Mouse (Mus musculus): ENCODE results near the gene Fbxo22.
"Not testable (repeated sequence)": the region's sequence is repeated elsewhere in the genome, so short reads cannot be mapped to it uniquely, and the experiment has no call there.

The Fbxo22 gene

DNA sequence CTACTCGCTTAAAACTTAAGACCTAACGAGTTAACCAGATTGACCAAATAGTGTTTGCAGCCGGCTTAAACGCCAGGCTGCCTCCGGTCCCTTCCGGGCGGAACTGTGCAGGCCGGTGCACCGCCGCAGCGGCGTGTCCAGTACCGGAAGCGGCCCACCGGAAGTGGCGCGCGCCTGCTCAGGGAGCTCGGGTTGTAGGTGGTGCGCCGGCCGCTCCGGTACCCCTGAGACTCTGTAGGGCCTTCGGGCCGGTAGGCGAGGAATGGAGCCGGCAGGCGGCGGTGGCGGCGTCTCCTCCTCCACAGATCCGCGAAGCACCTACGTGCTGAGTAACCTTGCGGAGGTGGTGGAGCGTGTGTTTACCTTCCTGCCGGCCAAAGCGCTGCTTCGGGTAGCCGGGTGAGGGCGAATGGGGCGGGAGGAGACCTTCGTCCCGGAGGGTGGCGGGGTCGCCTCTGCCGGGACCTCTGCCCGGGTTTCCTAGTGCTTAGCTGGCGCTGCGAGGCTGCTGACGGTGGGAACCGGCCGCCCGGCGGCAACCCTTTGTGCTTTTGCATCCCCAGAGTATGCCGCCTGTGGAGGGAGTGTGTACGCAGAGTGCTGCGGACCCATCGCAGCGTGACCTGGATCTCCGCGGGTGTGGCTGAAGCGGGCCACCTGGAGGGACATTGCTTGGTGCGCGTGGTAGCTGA, at the start of gene Fbxo22:
Fbxo22 (plus strand) TSS at position 136 of the 692 bp plus-strand sequence.
- peak; percentile 63 to 72 for DNase-seq (ENCODE audit: low spot score in 2 of 2)

DNA sequence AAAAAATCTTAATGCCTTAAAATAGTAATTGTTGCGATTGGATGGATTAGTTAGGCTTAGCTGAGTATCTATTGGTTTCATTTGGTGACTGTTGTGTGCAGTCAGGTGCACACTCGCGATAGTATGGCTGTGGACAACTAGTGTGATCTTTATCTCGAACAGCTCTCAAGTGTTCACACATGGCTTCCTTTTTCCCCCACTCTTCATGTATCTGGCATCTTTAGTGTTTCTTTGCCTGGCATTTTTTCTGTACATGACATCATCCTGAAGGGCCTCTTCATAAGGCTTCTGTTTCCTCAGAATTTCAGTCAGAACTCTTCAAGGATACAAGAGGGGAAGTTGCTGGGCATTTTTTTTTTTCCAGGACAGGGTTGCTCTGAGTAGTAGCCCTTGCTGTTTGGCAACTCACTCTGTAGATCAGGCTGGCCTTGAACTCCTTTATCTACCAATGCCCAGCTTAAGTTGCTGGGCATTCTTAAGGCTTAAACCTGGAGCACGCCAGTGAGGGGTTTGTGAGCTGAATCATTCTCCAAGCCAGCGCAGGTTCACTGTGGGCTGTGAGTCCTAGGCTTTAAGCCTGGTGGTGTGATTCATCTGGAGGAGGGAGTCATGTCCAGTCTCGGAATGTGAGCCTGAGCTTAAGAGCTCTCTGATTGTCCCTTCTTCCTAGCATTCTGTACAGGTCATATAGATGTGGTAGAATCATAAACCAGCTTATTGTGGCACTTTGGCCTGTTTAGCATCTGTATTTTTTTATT, 37.9 kb upstream of the Fbxo22 start:
- DNase-seq (ENCODE audit: low spot score in 2 of 2) = no peak

DNA sequence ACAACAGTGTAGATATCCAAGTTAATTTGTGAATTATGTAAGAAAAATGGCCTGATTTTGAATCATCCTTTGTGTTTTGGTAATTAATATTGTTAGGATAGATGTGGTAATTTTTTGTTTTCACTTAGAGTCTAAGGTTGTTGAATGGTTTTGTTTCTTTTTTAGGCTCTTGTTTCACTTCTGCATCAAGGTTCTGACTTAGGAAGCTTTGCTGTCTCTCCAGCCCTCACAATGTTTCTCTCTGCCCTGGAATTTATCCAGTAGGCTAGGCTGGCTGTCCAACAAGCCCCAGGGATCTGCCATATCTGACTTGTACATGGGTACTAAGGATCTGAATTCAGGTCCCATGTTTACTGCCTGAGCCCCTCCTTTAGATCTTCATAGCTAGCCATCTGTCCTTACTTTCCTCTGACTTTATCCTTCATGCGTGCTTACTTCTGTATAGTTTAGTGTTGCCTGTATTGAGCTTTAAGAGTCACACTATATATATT, 36.5 kb upstream of the Fbxo22 start:
- no peak for DNase-seq (ENCODE audit: low spot score in 2 of 2)

DNA sequence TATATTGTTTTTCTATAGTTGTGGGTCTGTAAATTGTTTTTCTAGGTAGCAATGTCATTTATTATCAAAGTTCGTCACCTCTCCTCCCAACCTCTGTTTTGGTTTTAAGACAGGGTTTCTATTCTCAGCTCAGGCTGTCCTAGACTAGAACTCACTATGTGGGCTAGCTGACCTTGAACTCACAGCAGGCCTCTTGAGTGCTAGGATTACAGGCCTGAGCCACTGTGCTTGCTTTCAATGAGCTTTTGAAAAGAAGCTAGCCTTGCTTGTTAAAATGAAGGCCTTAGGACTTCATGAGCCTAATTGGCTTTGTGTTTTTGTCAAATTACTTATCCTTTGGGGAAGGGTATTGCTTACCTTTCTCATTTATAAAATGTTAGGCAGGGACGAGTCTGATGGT, 34.5 kb upstream of the Fbxo22 start:
- DNase-seq (ENCODE audit: low spot score in 2 of 2) = no peak

DNA sequence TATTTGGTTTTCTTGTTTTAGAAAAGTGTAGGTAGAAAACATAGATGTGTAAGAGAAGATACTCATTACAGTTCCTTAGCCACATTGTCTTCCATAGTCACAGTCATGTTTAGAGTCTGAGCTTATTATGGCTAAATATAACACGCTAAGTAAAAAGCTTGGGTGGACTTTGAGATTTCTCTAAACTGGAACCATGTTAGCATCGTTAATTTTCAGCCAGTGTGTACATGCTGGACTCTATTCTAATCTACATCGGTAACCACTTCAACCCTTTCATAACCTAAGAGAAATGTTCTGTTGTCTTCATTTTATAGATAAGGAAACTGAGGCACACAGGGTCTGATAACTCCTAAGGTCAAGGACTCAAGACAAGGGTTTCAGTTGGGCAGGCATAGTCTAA, 12.8 kb upstream of the Fbxo22 start:
- DNase-seq (ENCODE audit: low spot score in 2 of 2) = no peak

DNA sequence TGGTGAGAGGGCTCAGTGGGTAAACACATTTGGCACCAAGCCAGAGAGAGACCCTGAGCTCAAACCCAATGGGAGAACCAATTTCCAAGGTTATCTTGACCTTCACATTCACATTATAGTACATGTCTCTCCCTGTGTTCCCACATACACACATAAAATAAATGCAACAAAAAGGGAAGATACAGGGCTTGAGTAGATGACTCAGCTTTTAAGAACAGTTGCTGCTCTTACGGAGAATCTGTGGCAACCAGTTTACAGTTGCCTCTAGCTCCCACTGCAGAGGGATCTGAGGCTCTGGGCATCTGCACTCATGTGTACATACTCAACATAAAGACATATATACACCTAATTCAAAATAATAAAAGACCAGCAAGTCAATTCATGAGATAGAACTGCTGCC, 10.5 kb upstream of the Fbxo22 start:
- no peak for DNase-seq (ENCODE audit: low spot score in 2 of 2)

DNA sequence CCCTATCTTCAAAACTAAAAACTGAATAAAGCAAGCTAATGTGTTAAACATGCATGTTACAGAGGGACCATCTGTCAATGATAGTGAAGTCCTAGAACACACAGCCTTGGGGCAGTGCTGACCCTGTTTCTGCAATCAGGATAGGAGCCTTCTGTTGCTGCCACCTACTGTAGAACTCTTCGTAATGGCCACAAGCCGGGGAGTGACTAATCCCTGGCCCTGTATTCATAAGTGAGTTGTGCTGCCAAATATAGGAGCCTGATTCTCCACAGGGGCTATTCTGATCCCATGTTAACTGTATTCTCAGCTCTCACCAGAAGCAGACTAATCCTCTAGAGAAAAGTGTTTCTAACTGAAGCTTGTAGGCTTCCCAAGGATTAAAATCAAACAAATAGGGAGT, 9.4 kb upstream of the Fbxo22 start:
- no peak for DNase-seq (ENCODE audit: low spot score in 2 of 2)

DNA sequence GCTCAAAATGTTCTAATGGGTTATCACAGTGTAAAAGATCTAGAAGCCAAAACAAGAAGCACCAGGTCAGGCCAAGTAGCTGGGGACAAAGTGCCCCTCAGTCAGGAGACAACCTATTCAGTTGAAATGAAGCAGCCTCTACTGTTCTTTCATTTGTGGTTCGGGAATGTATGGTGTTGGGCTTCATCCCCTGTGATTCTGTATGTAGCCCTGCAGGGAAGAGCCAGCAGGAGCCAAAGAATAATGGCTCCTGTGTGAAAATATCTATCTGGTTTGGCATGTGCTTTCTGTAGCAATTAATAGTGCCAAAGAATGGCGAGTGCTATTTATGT, 301 bp upstream of the Fbxo22 start:
- DNase-seq (ENCODE audit: low spot score in 2 of 2) = no peak

DNA sequence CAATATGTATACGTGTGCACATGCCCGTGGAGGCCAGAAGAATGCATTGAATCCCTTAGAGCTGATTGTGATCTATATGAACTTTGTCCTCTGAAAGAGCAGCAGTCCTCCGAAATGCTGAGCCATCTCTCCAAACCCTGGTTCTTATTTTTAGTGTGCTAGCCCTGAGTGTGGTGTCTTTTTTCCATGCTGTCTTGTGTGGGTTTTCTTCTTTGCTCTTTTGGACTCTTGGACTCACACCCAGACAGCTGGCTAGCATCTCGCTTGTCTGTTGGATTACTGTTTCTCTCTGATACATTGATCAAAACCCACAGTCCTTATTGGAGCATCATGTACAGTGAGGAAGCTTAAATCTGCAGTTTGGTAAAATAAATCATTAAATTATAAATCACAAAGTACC, 2.9 kb downstream of the Fbxo22 start:
- DNase-seq (ENCODE audit: low spot score in 2 of 2) = no peak

DNA sequence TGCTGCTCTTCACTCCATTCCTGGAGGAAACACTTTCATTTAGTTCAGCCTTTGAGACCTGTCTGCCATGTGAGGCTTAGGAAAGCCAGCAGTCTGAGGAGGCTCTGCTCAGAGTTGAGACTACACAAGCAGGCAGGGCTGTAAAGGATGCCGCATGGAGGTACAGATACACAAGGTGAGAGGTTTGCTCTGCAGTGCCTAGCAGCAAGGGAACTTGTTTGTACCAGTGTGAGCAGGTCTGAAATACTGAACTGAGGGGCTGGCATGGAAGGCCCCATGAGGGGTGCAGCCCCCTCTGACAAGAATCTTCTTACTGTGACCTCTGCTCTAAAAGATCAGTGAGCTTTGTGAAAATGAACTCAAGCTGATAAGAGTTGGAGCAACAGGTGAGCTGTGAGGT, 4.7 kb downstream of the Fbxo22 start:
- no peak for DNase-seq (ENCODE audit: low spot score in 2 of 2)

DNA sequence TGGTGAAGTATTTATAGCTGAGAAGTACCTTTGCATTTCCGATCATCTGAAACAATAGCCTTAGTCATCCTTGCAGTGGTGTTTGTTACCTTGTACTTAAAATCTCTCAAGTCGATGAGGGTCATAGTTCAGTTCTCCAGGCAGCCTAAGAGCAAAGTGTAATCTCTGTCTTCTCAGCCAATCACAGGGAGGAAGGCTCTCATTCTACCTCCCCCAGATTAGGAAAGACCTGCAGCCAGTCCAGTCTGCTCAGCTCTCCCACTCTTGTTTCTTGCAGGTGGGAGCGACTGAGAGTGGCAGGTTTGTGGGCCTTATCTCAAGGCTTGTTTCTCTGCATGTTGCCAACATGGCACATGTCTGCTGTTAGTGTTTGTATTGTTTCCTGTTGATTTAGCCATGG, 6.3 kb downstream of the Fbxo22 start:
- no peak for DNase-seq (ENCODE audit: low spot score in 2 of 2)

DNA sequence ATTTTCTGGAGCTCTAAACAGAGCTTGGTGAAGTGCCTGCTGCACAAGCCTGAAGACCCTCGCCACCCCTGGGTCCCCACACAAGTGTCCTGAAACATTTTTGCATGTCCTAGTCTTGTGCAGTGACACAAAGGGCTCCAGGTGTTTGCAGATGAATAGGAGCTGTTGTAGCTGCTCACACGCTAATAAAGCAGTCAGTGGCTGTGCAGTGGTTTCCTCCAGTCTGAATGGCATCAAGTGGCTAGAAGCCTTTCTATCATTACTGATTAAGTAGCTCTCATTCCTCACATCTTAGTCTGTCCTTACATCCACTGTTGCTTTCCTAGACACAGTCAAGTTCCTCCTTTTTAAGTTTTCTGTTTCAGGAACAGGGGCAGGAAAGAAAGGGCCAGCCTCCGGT, 6.9 kb downstream of the Fbxo22 start:
- DNase-seq (ENCODE audit: low spot score in 2 of 2) = no peak

DNA sequence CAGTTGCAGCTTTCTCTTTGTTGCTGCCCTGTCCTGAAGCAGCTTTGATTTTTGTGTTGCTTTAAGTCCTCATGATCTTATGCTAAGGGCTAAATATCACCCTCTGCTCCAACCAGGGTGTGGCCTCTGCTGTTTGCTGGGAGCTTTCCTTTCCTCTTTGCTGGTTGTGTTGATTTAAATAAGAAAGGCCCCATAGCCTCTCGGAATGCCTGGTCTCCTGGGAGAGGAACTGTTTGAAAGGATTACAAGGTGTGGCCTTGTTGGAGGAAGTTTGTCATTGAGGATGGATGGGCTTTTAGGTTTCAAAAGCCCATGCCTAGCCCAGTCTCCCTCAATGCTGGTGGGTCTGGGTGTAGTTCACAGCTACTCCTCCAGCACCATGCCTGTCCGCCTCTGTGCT, 7.4 kb downstream of the Fbxo22 start:
- DNase-seq (ENCODE audit: low spot score in 2 of 2) = no peak

DNA sequence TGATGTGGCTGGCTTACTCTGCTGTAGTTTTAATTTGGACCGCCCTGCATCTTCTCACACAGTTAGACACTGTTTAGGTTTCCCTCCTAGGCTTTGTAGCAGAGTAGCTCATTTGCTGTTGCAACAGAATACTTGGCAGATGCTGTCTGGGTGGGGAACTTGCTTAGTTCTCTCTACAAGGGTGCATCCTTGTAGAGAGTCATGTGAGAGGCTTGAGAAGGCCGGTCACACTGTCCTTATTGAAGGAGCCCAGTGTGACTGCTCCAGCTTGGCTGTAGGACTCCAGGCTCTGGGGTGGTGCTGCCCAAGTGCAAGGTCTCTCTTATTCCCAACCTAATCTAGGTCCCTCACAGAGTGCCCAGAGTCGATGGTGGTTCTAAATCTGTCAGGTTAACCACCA, 8.7 kb downstream of the Fbxo22 start:
- DNase-seq (ENCODE audit: low spot score in 2 of 2) = no peak

DNA sequence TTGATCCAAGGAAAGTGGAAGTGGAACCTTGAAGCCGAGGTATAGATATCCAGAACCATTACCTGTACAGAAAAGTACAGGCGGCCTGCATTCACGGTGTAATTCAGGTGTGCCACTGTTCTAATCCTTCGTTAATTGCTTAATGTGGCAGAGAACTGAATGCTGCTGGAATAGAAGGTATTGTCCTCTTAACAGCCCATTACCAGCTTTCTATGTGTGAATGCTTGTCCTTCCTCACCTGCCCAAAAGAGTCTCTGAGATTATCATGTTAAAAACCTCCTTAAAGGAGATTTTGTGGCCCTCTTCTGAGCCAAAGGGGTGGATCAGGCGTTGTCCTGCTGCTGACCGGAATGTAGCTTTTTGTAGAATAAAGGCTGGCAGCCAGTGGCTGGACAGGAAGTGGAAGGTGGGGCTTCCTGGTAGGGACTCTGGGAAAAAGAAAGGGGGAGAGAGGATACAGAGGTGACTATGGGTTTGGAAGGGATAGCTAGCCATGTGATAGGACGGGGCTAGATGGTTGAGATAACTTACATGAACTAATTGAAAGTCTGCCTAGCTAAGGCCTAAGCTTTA, 16.5 kb downstream of the Fbxo22 start:
- DNase-seq (ENCODE audit: low spot score in 2 of 2) = no peak

DNA sequence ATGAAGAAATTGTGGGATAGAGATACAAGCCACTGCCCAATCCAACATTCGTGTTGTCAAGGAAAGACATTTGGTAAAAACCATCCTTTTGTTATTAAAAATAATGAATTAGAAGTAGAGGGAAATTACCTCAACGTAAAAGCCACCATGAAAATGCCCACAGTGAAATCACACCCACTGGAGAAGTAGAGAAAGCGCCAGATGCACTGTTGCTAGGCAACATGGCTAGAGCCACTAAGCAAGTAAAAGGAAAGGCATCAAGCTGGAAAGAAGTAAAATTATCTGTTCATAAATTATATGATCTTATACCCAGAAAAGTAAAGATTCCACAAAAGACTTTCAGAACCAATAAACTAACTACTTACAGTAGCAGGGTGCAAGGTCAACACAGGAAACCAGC, 17.5 kb downstream of the Fbxo22 start:
- DNase-seq (ENCODE audit: low spot score in 2 of 2) = no peak

DNA sequence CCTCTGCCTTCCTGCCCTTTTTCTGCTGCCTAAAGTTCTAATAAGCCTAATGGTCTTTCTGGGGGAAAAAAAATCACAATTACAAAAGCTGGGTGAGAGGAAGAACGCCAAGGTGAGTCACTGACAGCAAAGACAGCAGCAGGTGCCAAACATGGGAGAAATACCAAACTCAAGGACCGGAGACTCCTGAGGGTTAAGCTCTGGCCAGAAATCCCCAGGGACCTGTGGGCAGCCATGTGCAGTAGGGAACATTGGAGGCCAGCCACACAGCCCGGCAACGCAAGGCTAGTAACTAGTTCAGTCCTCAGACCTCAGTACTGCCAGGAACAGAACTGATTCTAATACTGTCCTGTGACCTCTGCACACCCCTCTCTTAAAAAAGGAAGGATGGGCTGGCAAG, 19.4 kb downstream of the Fbxo22 start:
- DNase-seq (ENCODE audit: low spot score in 2 of 2) = no peak

DNA sequence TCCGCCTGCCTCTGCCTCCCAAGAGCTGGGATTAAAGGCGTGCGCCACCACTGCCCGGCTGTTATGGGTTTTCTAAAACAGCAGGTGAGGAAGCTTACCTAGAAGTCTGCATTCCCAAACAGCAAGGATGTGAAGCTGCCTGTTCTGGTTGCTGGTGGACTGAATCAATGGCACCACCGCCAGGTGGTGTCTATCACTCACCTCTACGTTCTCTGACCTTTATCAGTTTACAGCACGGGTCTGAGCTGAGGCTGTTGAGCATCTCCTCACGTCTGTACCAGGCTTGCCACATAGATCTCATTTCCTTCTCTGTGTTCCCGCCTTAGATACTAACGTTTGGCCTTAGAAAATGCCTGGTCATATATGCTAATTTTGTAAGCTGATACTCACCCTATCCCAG, 20.3 kb downstream of the Fbxo22 start:
- DNase-seq (ENCODE audit: low spot score in 2 of 2) = no peak

DNA sequence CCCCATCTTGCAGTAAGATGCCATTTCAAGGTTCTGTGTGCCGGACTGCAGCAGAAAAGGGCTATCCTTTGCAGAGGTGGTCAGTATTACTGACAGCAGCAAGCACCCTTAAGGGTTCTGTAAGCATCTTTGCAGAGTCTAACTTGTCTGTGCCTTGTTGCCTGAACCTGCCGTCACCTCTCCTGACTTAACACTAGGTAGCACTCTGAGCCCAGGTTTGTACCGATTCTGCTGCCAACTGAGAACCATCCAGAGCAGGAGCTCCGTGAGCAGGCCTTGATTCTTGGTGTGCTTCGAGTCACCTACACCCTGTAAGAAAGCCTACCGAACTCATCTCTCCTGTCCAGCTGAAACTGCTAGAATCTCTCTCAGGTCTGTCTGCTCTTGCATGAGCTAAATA, 22.8 kb downstream of the Fbxo22 start:
- no peak for DNase-seq (ENCODE audit: low spot score in 2 of 2)

DNA sequence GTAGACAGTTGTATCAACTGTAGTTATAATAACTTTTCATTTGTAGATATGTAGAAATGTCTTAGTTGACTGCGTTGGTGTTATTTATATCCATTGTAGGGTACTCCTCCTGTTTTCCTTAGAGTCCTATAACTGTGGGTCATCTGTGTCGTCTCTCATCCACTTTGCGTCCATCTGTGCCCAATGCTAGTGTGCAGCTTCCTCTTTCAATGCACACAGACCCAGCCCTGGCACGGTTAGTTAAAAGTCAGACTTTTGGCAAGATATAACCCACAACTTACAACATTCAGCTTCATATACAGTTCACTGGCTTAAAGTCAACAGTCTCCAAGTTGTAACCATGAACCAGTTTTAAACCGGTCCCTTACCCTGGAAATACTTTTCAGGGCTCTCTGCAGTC, 23.4 kb downstream of the Fbxo22 start:
- DNase-seq (ENCODE audit: low spot score in 2 of 2) = no peak

DNA sequence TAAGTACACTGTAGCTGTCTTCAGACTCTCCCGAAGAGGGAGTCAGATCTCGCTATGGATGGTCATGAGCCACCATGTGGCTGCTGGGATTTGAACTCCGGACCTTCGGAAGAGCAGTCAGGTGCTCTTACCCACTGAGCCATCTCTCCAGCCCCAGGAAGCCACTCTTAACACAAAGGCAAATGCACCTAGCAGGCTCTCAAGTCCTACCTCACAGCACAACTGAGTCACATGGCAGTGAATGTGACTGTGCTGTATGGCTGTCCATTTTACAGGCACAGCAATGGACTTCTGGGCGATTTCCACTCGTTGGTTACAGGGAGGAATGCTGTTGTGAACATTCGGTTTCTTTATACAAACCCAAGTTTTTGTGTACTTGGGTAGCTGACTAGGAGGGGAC, 23.9 kb downstream of the Fbxo22 start:
- no peak for DNase-seq (ENCODE audit: low spot score in 2 of 2)

DNA sequence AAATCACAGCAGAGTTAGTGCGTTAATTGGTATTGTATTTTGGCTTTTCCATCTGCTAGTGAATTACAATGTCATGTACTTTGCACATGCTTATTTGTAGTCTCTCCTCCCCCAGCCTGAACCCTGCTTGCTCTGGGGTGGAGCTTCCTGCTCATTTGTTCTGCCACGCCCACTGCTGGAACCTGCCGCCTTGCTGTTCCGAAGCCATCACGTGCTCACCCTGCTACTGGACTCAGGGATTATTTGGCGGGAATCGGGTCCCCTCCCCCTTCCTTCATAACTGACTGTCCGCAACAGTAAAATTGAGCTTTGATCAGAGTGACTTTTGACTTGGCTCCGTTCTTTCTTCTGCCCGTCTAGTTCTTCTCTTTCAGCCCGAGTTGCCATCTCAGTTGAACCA, 24.4 kb downstream of the Fbxo22 start:
- DNase-seq (ENCODE audit: low spot score in 2 of 2) = not testable (repeated sequence)

All from frontal cortex, postnatal 25 days (tissue).